Mouse (Mus musculus) layer of hippocampus, postnatal 14 days (tissue): ENCODE results near the gene Naaladl2. TPM values are rescaled to one million over a fixed set of nuclear protein-coding genes. Genes with fewer than 3 reads are reported as not detected.
"Not testable (repeated sequence)": the region's sequence is repeated elsewhere in the genome, so short reads cannot be mapped to it uniquely, and the experiment has no call there.

Experiments used
- DNase-seq, 2 experiments: peaks; one replicate each; pipeline ENCODE4 v3.0.0; 2021 to 2022; ENCODE audit warnings: low spot score in 2 of 2, mixed read lengths in 1 of 2
- total RNA-seq, 2 experiments: library from RNA; stranded (reverse); gene quantifications; 2 replicates each; pipeline ENCODE4 v1.2.3; 2021

The Naaladl2 gene
- total RNA-seq, 2 experiments from 2014 or later: 2.6 to 2.8 TPM

GRCm38 (mm10) chr3:24355010-24355409 lies 789.1 kb downstream of the Naaladl2 start:
- peak; percentile 3 to 7 for DNase-seq

DNA sequence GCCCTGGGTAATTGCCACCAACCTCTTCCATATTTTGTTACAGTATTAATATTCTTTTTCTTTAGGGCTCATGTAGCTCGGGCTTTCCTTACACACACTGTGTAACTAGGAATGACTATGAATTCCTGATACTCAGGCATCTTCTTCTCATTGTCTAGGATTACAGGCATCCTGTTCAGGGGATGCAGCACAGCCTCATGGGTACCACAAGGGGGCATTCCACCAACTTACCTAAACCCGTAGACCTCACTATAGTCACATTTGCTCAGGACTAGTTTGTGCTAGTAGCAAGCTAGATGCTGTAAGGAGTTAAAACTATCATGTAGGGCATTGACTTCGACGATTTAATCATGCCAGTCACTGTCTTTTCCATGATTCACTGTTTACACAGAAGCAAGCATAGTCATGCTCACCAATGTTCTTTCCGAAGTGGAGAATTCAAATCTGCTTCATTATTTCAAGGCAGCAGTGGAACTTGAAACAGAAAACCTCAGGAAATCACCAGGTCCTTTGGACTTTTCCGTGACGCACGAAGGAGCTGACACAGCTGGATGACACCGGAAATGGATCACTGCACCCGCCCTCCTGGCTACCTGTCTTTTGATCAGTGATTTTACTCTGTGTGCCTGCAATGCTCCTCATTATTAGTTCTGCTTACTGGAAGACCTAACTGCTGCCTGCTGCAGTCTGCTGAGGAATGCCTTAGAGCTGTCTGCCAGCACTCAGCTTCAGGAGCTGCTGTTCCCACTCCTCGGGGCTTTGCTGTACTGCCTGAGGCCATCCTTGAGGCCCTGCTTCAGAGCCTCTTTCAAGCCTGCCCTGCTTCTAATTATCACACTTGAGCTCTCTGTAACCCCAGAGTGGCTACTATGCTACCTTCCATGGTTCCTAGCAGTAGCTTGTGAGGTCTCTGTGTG lies 822.3 kb downstream of the Naaladl2 start:
- DNase-seq: no peak

- DNase-seq: no peak
Observed at GRCm38 (mm10) chr3:24314658-24315297, 829.3 kb downstream of the Naaladl2 start.

DNA sequence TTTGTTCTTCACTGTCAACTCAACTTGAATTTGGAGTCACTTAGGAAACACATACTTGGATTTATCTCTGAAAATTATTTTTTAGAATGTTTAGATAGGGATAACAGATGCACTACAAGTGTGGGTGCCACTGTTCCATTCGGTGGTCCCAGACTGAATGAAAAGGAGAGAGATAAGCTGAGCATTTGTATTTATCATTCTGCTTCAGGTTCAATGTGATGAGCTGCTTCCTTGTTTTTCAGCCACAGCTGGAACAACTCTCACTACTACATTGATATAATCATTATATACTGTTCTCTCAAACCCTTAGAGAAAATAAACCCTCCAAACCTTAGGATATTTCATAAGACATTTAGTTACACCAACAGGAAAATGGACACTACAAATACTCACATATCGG lies 918.6 kb downstream of the Naaladl2 start:
- DNase-seq: no peak

DNA sequence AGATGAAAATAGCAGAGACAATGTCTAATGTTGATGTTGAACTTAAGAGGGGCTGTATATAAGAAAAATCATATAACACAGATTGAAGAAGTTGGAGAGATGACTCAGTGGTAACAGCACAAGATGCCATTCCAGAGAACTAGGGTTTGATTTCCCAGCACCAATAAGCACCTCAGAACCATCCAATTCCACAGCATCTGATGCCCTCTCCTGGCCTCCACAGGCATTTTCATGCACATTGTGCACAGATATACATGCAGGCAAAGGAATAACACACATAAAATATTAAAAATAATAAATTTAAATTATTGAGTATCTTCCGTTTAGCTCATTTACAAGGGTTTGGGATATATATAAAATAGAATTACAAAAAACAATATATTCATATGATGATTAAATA lies 926.6 kb downstream of the Naaladl2 start:
- DNase-seq: no peak

DNA sequence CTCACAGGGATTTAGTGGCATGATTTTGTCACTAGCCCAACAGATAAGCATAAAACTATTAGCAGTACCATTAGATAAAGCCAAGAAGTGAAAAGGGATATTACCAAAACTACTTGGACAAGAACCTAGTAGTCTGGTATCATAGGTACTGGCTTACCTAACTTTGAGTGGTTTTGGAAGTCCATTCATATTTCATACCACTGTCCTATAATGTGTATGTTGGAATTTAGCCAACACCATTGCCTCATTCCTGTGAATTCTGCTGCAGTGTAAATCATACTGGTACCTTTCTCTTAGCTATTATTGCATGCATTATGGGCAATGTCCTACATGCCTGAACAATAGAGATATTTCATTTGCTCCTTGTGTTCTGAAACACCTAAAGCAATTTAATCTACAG lies 977.5 kb downstream of the Naaladl2 start:
- no peak for DNase-seq

- DNase-seq: no peak
Observed at GRCm38 (mm10) chr3:24163992-24164391, 980.1 kb downstream of the Naaladl2 start.

DNA sequence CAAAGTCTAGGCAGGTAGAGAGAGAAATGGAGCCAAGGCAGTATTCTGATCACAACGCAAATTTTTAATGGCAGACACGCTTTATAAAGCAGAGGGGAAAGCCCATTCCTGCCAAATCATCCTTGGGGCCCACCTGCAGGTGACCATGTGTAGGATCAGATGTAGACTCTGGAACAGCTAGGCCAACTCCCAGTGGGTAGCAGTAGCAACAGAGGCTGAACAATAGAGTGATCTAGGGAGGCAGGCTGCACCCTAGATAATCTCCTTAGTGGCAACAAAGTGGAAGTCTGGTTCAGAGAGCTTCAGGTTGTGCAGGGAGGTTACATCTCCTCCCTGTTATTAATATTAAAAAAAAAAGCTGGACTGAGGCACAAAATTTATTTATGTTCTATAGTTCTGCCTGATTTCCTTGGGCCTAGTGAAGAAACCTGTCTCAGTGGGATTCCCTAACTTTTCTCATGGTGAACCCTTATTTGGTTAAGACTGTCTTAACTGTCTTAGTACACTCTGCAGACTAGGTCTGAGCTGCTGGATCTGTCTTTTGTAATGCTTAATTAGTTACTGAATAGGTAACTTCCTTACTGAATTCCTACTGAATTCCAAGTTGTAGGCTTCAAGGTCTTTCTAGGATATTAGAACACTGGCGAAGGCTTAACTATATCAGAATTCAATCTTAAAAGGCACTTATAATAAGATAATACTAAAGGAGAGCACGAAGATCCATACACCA lies 992.8 kb downstream of the Naaladl2 start:
- DNase-seq: not testable (repeated sequence)

GRCm38 (mm10) chr3:24142808-24143207 lies 1001.3 kb downstream of the Naaladl2 start:
- DNase-seq: no peak

- DNase-seq: no peak
Observed at GRCm38 (mm10) chr3:24138002-24138401, 1006.1 kb downstream of the Naaladl2 start.

DNA sequence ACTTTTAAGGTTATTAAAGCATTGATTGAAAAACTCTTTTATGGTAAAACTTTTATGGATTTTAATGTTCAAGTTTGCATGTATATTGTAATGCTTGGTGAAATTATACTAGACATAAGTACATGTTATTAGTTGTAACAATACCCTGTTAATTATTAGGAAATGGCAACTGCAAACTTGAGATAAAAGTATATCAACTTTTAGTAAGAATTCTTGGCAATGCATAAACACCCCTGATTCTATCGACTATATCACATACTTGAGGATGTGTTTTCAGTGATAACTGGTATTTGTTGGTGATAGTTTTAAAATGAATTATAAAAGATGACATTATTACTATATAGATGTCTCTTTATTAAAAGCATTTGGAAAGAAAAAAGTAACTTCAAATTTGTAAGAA lies 1017.9 kb downstream of the Naaladl2 start:
- DNase-seq: no peak

- no peak for DNase-seq
Observed at GRCm38 (mm10) chr3:24124034-24124433, 1020.0 kb downstream of the Naaladl2 start.

GRCm38 (mm10) chr3:24118136-24118535 lies 1025.9 kb downstream of the Naaladl2 start:
- no peak for DNase-seq

DNA sequence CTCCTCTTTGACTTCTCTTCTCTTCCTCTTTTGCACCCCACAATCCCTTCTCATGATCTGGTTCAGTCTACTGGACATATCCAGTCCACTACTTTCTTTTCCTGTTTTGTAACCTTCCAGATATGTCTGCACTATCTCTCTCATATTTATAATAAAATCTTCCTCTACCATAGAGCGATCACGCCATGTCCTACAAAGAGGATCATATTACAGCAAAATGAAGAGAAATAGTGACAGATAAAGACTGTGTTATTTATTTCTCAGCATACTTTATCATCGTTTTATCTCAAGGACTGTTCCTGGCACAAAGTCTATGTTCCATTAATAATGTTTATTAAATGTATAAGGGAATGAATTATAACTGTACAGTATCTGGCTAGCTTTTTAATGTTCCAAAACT lies 1029.2 kb downstream of the Naaladl2 start:
- no peak for DNase-seq

GRCm38 (mm10) chr3:24113360-24113759 lies 1030.7 kb downstream of the Naaladl2 start:
- DNase-seq: no peak

DNA sequence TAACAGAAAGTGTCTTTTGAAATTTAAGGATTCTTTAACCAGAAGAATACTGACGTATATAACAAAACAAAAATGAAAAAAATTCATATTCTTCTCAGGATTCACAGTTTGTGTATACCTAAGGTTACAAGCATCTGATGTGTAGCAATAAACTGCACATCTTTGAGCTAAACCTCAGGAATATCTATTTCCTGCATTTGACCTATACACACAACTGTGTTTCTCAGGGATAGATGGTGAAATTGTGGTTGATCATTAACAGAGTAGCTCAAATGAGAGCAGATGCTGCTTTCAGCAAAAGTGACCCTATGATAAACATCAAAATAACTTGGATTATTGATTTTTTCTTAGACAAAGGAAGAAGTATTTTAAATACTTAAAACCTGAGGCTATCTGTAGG lies 1037.7 kb downstream of the Naaladl2 start:
- DNase-seq: no peak

DNA sequence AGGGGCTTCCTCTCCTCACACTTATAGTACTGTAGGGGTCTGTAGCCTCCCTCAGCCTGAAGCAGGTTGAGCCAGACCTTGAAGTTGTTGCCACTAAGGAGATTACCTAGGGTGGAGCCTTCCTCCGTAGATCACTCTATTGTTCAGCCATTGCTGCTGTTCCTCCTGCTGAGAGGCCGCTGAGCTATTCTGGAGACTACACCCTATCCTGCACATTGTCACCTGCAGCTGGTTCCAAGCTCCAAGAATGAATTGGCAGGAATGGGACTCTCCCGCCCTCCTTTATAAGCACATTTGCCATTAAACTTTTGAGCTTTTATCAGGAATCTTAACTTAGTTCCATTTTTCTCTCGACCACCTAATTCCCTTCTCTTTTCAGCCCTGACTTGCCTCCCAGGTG lies 1064.3 kb downstream of the Naaladl2 start:
- DNase-seq: no peak

DNA sequence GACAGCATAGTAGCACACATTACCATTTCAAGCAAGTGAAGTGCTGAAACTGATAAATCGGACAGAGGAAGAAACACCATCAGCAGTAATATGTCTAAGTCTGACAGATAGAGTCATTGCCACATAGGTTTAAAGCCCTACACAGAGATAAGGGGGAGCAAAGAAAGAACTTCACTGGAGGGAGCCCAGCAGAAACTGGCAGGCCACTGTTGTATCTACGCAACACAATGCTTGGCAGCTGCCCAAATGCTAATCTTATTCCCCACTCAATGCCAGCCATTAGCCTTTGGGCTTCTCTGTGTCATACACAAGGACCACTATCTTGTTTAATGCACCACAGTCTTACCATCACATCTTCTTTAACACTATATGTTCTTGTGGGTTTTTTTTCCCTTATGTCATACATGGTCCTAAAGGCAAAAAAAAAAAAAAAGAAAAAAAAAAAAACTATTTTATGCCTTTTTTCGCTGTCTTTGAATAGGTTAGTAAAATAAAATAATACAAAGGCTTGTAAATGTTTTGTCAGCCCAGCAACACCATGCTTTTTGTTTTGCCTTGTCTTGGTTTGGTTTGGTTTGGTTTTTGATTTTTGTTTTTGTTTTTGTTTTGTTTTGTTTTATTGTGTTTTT lies 1072.8 kb downstream of the Naaladl2 start:
- peak in 1 of 2 experiments; percentile 12 for DNase-seq

- DNase-seq: no peak
Observed at GRCm38 (mm10) chr3:24070424-24071168, 1073.5 kb downstream of the Naaladl2 start.

- DNase-seq: no peak
Observed at GRCm38 (mm10) chr3:24048217-24048616, 1095.8 kb downstream of the Naaladl2 start.

GRCm38 (mm10) chr3:24001741-24002140 lies 1142.3 kb downstream of the Naaladl2 start:
- DNase-seq: no peak
